Mouse (Mus musculus) hindbrain, embryonic 16.5 days (tissue): Measurements from ENCODE around the gene Tepsin. TPM values are rescaled to one million over a fixed set of nuclear protein-coding genes. Genes with fewer than 3 reads are reported as not detected.

Experiments used
- ATAC-seq: fragments of 200-750 bp; cut with Nextera tagmentation; 2 replicates; pipeline ENCODE4 v1.8.0; 2017; ENCODE audit warnings: moderate TSS enrichment, moderate library complexity
- H3K27ac ChIP-seq: fragments of 300-500 bp; sonication (generic); 2 replicates; pipeline ENCODE4 v1.5.1; 2014; ENCODE audit warnings: low read depth, mild to moderate bottlenecking, control low read depth, low read length, moderate library complexity
- H3K27me3 ChIP-seq: fragments of 300-500 bp; sonication (generic); replicated peaks from 2 replicates; pipeline ENCODE4 v1.6.1; 2014; ENCODE audit warnings: low read length; ENCODE audit not compliant: control insufficient read depth, insufficient read depth
- H3K36me3 ChIP-seq: fragments of 300-500 bp; sonication (generic); 2 replicates; pipeline ENCODE4 v1.6.1; 2014; ENCODE audit warnings: mild to moderate bottlenecking, low read length, moderate library complexity, mixed read lengths; ENCODE audit not compliant: control insufficient read depth, insufficient read depth
- H3K4me1 ChIP-seq: fragments of 300-500 bp; sonication (generic); 2 replicates; pipeline ENCODE4 v1.6.1; 2014; ENCODE audit warnings: low read depth, low read length; ENCODE audit not compliant: control insufficient read depth, insufficient read depth
- H3K4me2 ChIP-seq: fragments of 300-500 bp; sonication (generic); 2 replicates; pipeline ENCODE4 v1.6.1; 2014; ENCODE audit warnings: mild to moderate bottlenecking, low read length, control low read depth, moderate library complexity
- H3K4me3 ChIP-seq: fragments of 300-500 bp; sonication (generic); 2 replicates; pipeline ENCODE4 v1.5.1; 2014; ENCODE audit warnings: mild to moderate bottlenecking, low read length, control low read depth, moderate library complexity
- H3K9ac ChIP-seq: fragments of 300-500 bp; sonication (generic); 2 replicates; pipeline ENCODE4 v1.6.1; 2014; ENCODE audit warnings: low read depth, mild to moderate bottlenecking, control low read depth, low read length, moderate library complexity
- H3K9me3 ChIP-seq: fragments of 300-500 bp; sonication (generic); 2 replicates; pipeline ENCODE4 v1.6.1; 2014; ENCODE audit warnings: mild to moderate bottlenecking, low read length, moderate library complexity; ENCODE audit not compliant: control insufficient read depth
- WGBS: fragments of 180-500 bp; shearing (Covaris S2); extraction: QIAGEN DNeasy Blood & Tissue Kit; methylation state at CpG from one replicate; pipeline ENCODE4 v1.1.7; 2014; 5-methylcytosine and 5-hydroxymethylcytosine counted together
- polyA plus RNA-seq: library from polyadenylated mRNA; unstranded; fragments of >200 nt; fragmentation: Nextera tagmentation; extraction: Ambion mirVana; gene quantifications from 2 replicates; pipeline ENCODE4 v1.2.1, GENCODE M21; 2015

Tepsin gene
- polyA plus RNA-seq, 1 experiment from 2014 or later: 20.5 TPM

GRCm38 (mm10) chr11:120134847-120135530, 36.5 kb upstream of the Tepsin start:
- H3K4me2 ChIP-seq: no peak overlapping the region
- 93% methylated on average over 9 of the region's 9 CpGs for WGBS
- peaks cover 18% of the 10 kb centered on the region for H3K36me3 ChIP-seq
- H3K27ac ChIP-seq: no peak overlapping the region
- H3K4me1 ChIP-seq: peaks cover 6% of the 10 kb centered on the region; the same call in 1 of the 2 replicates
- no peak overlapping the region for H3K4me3 ChIP-seq
- H3K27me3 ChIP-seq: no peaks in the 10 kb centered on the region
- H3K9ac ChIP-seq: no peak overlapping the region
- no peak for ATAC-seq
- H3K9me3 ChIP-seq: no peaks in the 10 kb centered on the region

- WGBS: 96% methylated on average over 5 of the region's 5 CpGs
- Histone ChIP-seq H3K27ac (no peak overlapping the region), H3K4me3 (no peak overlapping the region), H3K9ac (no peak overlapping the region), H3K27me3 (no peaks in the 10 kb centered on the region), H3K36me3 (peaks cover 18% of the 10 kb centered on the region), H3K4me2 (no peak overlapping the region), H3K4me1 (peaks cover 6% of the 10 kb centered on the region; the same call in 1 of the 2 replicates), H3K9me3 (no peaks in the 10 kb centered on the region)
- ATAC-seq: no peak
Measured at GRCm38 (mm10) chr11:120134148-120134547, 35.6 kb upstream of the Tepsin start.

GRCm38 (mm10) chr11:120129281-120129680, 30.8 kb upstream of the Tepsin start:
- 73% methylated on average over 7 of the region's 7 CpGs for WGBS
- Histone ChIP-seq H3K4me1 (no peaks in the 10 kb centered on the region), H3K27ac (no peak overlapping the region), H3K4me2 (no peak overlapping the region), H3K36me3 (peaks cover 13% of the 10 kb centered on the region), H3K9me3 (no peaks in the 10 kb centered on the region), H3K27me3 (no peaks in the 10 kb centered on the region), H3K4me3 (no peak overlapping the region), H3K9ac (no peak overlapping the region)
- no peak for ATAC-seq

- WGBS: 92% methylated on average over 2 of the region's 2 CpGs
- Histone ChIP-seq H3K4me1 (no peaks in the 10 kb centered on the region), H3K27me3 (no peaks in the 10 kb centered on the region), H3K27ac (no peak overlapping the region), H3K4me3 (no peak overlapping the region), H3K4me2 (no peak overlapping the region), H3K9ac (no peak overlapping the region), H3K36me3 (peaks cover 7% of the 10 kb centered on the region), H3K9me3 (no peaks in the 10 kb centered on the region)
- ATAC-seq: no peak
Measured at GRCm38 (mm10) chr11:120126845-120127244, 28.3 kb upstream of the Tepsin start.

GRCm38 (mm10) chr11:120122126-120122525, 23.6 kb upstream of the Tepsin start:
- Histone ChIP-seq H3K9ac (no peak overlapping the region), H3K9me3 (no peaks in the 10 kb centered on the region), H3K27ac (no peak overlapping the region), H3K27me3 (no peaks in the 10 kb centered on the region), H3K4me1 (peaks cover 14% of the 10 kb centered on the region), H3K4me3 (no peak overlapping the region), H3K36me3 (peaks cover 3% of the 10 kb centered on the region), H3K4me2 (no peak overlapping the region)
- no peak for ATAC-seq
- 74% methylated on average over 12 of the region's 12 CpGs for WGBS

- peaks cover 14% of the 10 kb centered on the region for H3K4me1 ChIP-seq
- WGBS: 76% methylated on average over 17 of the region's 17 CpGs
- 0 out of 2 replicates have a peak overlapping the region, but pooled peaks have one; percentile 16 for H3K27ac ChIP-seq
- H3K9me3 ChIP-seq: no peaks in the 10 kb centered on the region
- H3K9ac ChIP-seq: no peak overlapping the region
- no peak overlapping the region for H3K4me2 ChIP-seq
- ATAC-seq: 0 out of 2 replicates have a peak, but pooled peaks have one; percentile 29
- H3K36me3 ChIP-seq: peaks cover 3% of the 10 kb centered on the region
- H3K4me3 ChIP-seq: no peak overlapping the region
- no peaks in the 10 kb centered on the region for H3K27me3 ChIP-seq
Measured at GRCm38 (mm10) chr11:120120642-120121420, 22.3 kb upstream of the Tepsin start.

- H3K4me1 ChIP-seq: peaks cover 14% of the 10 kb centered on the region
- H3K9me3 ChIP-seq: no peaks in the 10 kb centered on the region
- H3K9ac ChIP-seq: no peak overlapping the region
- H3K4me3 ChIP-seq: no peak overlapping the region
- peak; percentile 28; the same call in 1 of the 2 replicates for ATAC-seq
- peaks cover 3% of the 10 kb centered on the region for H3K36me3 ChIP-seq
- H3K27me3 ChIP-seq: no peaks in the 10 kb centered on the region
- H3K27ac ChIP-seq: peak overlapping the region; percentile 18; the same call in 1 of the 2 replicates
- no peak overlapping the region for H3K4me2 ChIP-seq
- 64% methylated on average over 10 of the region's 10 CpGs for WGBS
Measured at GRCm38 (mm10) chr11:120119936-120120541, 21.5 kb upstream of the Tepsin start.

- Histone ChIP-seq H3K4me1 (peaks cover 14% of the 10 kb centered on the region), H3K9ac (no peak overlapping the region), H3K27ac (no peak overlapping the region), H3K4me3 (no peak overlapping the region), H3K27me3 (no peaks in the 10 kb centered on the region), H3K36me3 (peaks cover 3% of the 10 kb centered on the region), H3K4me2 (no peak overlapping the region), H3K9me3 (no peaks in the 10 kb centered on the region)
- WGBS: 95% methylated on average over 7 of the region's 7 CpGs
- ATAC-seq: no peak
Measured at GRCm38 (mm10) chr11:120119108-120119507, 20.6 kb upstream of the Tepsin start.

- Histone ChIP-seq H3K9me3 (no peaks in the 10 kb centered on the region), H3K9ac (no peak overlapping the region), H3K4me2 (no peak overlapping the region), H3K27ac (no peak overlapping the region), H3K27me3 (no peaks in the 10 kb centered on the region), H3K36me3 (peaks cover 3% of the 10 kb centered on the region), H3K4me1 (peaks cover 14% of the 10 kb centered on the region), H3K4me3 (no peak overlapping the region)
- WGBS: 84% methylated on average over 2 of the region's 2 CpGs
- no peak for ATAC-seq
Measured at GRCm38 (mm10) chr11:120117626-120118025, 19.1 kb upstream of the Tepsin start.
